Comparison of ENCODE assay signal across 38 mouse cellular contexts in genomic region chr13:41256126-41256525, GRCm38 (mm10). TPM values are rescaled to one million over a fixed set of nuclear protein-coding genes. Genes with fewer than 3 reads are reported as not detected.
"Had no signal": no experiment of that assay in that cellular context is flagged by ENCODE, and none has a peak within 500 bp of the region (broad histone marks: within the 10 kb centered on the region; RNA-seq: fewer than 3 reads in every experiment).

No protein-coding gene starts in this region.

- H3K4me2 ChIP-seq: limb, embryonic 12.5 days; limb, embryonic 13.5 days; limb, embryonic 15.5 days; liver, embryonic 11.5 days; liver, embryonic 12.5 days; liver, embryonic 13.5 days; liver, embryonic 15.5 days; lung, embryonic 14.5 days; lung, embryonic 15.5 days; midbrain, embryonic 11.5 days; midbrain, embryonic 12.5 days; midbrain, embryonic 13.5 days; midbrain, embryonic 15.5 days had no signal

- ATAC-seq: liver, embryonic 12.5 days; liver, postnatal 0 days; lung, postnatal 0 days; midbrain, embryonic 13.5 days; midbrain, embryonic 15.5 days; midbrain, embryonic 16.5 days had no signal

- H3K36me3 ChIP-seq: limb, embryonic 10.5 days; limb, embryonic 12.5 days; limb, embryonic 13.5 days; limb, embryonic 15.5 days; liver, embryonic 12.5 days; liver, embryonic 13.5 days; liver, embryonic 15.5 days; lung, embryonic 15.5 days; midbrain, embryonic 10.5 days; midbrain, embryonic 12.5 days; midbrain, embryonic 13.5 days; midbrain, embryonic 15.5 days had no signal

- H3K4me3 ChIP-seq: left cerebral cortex, adult 2 months; limb, embryonic 10.5 days; limb, embryonic 12.5 days; limb, embryonic 13.5 days; limb, embryonic 15.5 days; liver, embryonic 12.5 days; liver, embryonic 13.5 days; liver, embryonic 15.5 days; lung, embryonic 15.5 days; megakaryocyte, embryonic 14.5 days; midbrain, embryonic 10.5 days; midbrain, embryonic 12.5 days; midbrain, embryonic 13.5 days; midbrain, embryonic 15.5 days; myocyte had no signal

- H3K27ac ChIP-seq: left cerebral cortex, adult 2 months; limb, embryonic 10.5 days; limb, embryonic 12.5 days; limb, embryonic 13.5 days; limb, embryonic 15.5 days; liver, embryonic 12.5 days; liver, embryonic 13.5 days; liver, embryonic 14.5 days; liver, embryonic 15.5 days; lung, embryonic 15.5 days; macrophage; midbrain, embryonic 10.5 days; midbrain, embryonic 12.5 days; midbrain, embryonic 13.5 days; midbrain, embryonic 15.5 days had no signal

- H3K9ac ChIP-seq: limb, embryonic 12.5 days; limb, embryonic 13.5 days; limb, embryonic 15.5 days; liver, embryonic 12.5 days; liver, embryonic 13.5 days; liver, embryonic 14.5 days; liver, embryonic 15.5 days; liver, postnatal 0 days; lung, embryonic 14.5 days; lung, embryonic 15.5 days; midbrain, embryonic 12.5 days; midbrain, embryonic 13.5 days; midbrain, embryonic 15.5 days had no signal

- H3K9me3 ChIP-seq: limb, embryonic 10.5 days; limb, embryonic 12.5 days; limb, embryonic 13.5 days; limb, embryonic 15.5 days; liver, embryonic 12.5 days; liver, embryonic 13.5 days; liver, embryonic 15.5 days; lung, embryonic 15.5 days; megakaryocyte, embryonic 14.5 days; midbrain, embryonic 10.5 days; midbrain, embryonic 12.5 days; midbrain, embryonic 13.5 days; midbrain, embryonic 15.5 days had no signal

- H3K4me1 ChIP-seq: limb, embryonic 15.5 days; megakaryocyte, embryonic 14.5 days; midbrain, embryonic 12.5 days had no signal

- DNase-seq: left cerebral cortex, postnatal 4 days; liver; liver, embryonic 13.5 days; liver, postnatal 0 days; lung, adult 18-20 months; lung, adult 2 months; lung, embryonic 14.5 days; lung, postnatal 10 days; lung, postnatal 14 days; lung, postnatal 36 days; lung, postnatal 4 days; midbrain, embryonic 14.5 days had no signal

- H3K27me3 ChIP-seq: limb, embryonic 12.5 days; limb, embryonic 13.5 days; limb, embryonic 15.5 days; liver, embryonic 12.5 days; liver, embryonic 13.5 days; liver, embryonic 15.5 days; lung, embryonic 15.5 days; megakaryocyte, embryonic 14.5 days; midbrain, embryonic 12.5 days; midbrain, embryonic 13.5 days; midbrain, embryonic 15.5 days had no signal

RNA-seq across cellular contexts. Expression of gene Gm17364, which starts 17.7 kb away (rescaled TPM):
- polyA plus RNA-seq: limb, embryonic 10.5 days; limb, embryonic 11.5 days; limb, embryonic 12.5 days; limb, embryonic 13.5 days; limb, embryonic 14.5 days; limb, embryonic 15.5 days; liver, adult 2 months; liver, embryonic 11.5 days; liver, embryonic 12.5 days; liver, embryonic 13.5 days; liver, embryonic 14.5 days; liver, embryonic 15.5 days; liver, embryonic 16.5 days; liver, postnatal 0 days; lung, adult 2 months; lung, embryonic 14.5 days; lung, embryonic 15.5 days; lung, embryonic 16.5 days; lung, postnatal 0 days; macrophage; midbrain, embryonic 10.5 days; midbrain, embryonic 11.5 days; midbrain, embryonic 12.5 days; midbrain, embryonic 13.5 days; midbrain, embryonic 14.5 days; midbrain, embryonic 15.5 days; midbrain, embryonic 16.5 days; midbrain, postnatal 0 days; myocyte had no signal

RNA-seq across cellular contexts. Expression of gene Elovl2, which starts 35.9 kb away (rescaled TPM):
- polyA plus RNA-seq: myocyte had no signal
